Mouse (Mus musculus) cerebellum, adult 11-12 months (tissue): Measurements from ENCODE around the gene Adamts9.

Source experiments
- DNase-seq: peaks from one replicate; pipeline ENCODE4 v3.0.0; 2022

Adamts9 gene

DNA sequence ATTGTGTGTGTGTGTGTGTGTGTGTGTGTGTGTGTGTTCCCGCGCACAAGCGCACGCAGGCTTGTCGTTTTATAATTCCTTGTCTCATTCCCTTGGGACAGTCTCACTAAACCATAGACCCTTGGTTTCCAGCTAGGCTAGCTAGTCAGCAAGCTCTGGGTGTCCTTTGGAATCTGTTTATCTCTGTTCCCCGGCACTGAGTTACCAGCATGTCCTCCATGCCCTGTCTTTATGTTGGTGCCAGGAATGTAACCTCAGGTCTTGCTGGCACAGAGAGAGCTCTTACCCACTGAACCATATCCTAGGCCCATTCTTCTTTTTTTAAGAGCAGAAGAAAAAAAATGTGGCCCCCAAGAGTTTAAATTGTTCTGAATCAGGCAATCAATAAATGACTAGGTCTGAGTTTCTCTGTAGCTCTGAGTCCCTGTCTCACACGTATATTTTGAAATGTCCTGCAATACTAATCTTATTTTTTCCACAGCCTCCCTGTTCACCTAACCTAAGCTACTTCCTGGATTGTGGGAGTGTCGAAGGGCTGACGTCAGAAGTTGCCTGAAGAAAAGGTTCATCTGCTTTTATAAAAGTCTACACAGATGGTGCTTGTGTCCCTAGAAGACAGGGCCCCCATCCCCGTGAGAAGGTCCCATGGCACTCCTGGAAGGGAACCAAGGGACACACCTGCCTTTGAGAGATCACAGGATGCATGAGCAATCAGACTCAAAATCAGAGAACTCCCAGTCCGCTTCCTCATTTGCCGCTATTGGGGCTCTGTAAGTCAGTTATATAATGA lies 84.4 kb downstream of the Adamts9 start:
- DNase-seq = no peak

GRCm38 (mm10) chr6:92857761-92858160 lies 85.5 kb downstream of the Adamts9 start:
- no peak for DNase-seq

GRCm38 (mm10) chr6:92854873-92855272 lies 88.4 kb downstream of the Adamts9 start:
- DNase-seq = no peak

DNA sequence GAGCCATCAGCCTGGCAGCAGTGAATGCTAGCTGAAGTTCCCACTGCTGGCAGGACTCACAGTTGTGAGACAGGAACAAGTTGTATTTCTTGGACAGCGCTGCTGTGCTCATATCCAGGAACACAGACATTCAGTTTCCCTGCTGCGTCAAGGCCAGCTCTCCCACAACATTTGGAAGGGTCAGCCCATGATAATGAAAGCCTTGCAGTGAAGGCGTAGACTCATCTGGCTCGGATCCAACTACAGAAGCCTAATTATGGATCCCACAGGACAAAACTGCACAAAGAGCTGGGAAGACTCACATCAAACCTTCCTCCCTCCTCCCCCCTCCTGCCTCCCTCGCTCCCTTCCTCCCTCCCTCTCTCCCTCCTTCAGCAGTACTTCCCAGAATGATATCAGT lies 93.0 kb downstream of the Adamts9 start:
- peak; percentile 27 for DNase-seq

DNA sequence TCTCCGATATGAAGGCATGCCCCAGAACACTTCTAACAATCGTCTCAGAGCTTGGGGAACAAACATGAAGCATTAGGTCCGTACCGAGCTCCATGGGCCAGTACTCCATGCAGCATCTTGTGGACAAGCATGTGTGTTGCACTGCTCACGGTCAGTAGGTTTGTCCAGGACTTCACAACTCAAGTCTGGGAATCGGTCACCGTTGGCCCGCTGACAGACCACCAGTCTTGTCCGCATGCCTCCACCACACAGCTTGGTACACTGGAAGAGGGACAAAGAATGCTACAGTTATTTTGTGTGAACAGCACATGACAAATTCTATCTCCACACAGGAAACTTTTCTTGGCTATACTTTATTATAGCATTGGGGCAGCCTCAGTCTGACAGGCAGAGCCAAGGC lies 94.1 kb downstream of the Adamts9 start:
- no peak for DNase-seq

DNA sequence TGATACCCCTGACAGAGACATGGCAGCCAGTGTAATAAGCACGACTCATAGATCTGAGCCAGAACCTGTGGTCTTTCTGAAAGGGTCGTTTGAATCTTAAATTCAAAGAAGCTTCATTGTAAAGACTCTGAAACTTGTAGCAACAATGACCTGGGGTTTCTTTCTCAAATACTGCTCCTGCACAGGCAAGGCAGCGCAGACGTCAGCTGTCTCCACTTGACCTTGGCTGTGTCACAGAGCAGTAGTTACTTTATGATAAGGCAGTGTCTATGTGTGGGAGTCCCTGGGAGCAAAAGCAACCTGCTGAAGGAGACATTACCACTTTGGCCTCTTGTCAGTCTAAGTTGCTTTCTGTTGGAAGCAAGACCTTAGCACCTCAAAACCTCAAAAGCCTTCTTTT lies 96.7 kb downstream of the Adamts9 start:
- DNase-seq = no peak

DNA sequence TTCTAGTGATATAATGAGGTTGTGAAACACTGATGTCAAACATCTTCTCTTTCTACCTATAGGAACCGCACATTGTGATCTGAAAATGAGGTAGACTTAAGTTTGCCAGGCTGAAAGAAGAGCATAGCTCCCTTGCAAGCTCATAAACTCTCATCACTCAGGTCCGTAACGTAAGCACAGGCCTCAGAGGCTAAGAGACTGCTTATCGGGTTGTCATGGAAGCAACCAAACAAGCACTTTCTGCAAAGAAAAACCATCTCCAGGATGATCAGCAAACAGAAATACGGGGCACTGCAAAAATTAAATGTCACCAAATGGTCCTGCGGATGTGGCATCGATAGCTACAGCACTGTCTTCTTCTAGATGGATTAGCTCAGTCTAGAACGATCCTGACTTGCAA lies 97.4 kb downstream of the Adamts9 start:
- no peak for DNase-seq

DNA sequence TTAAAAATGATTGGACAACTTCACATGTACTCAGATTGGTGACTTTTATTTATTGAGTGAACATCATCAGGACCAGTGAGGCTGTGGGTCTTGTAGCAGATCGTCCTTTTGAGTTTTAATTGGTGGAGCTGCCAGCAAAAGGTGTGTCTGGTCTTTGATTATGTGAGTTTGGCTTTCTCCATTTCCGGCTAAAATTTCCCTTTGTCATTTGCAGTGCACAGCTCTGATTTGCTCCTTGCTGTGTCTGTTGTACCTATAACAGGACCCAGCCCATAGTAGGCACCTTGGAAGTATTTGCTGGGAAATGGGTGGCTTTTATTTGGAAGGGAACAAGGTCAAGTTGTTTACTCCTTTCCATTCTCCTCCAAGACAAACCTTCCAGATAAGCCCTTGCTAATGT lies 99.8 kb downstream of the Adamts9 start:
- no peak for DNase-seq

- no peak for DNase-seq
Measured at GRCm38 (mm10) chr6:92842000-92842399, 101.3 kb downstream of the Adamts9 start.

DNA sequence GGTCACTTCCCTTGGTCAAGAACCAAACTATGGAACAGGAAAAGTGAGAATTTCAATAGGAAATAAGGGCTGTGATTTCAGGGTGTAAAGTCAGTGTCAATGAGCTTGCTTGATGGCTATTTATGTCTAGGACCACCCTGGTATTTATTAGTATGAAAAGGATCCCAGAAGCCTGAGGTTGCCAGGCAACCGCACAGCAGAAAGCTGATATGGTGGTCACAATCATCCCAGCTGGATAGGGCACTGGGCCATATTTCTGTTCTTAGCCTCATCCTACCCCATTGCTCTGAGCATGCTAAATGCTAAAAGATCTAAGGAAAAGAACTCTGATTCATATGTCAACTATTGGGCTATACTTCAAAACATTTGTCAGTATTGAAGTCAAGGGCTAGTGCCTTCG lies 112.2 kb downstream of the Adamts9 start:
- no peak for DNase-seq

DNA sequence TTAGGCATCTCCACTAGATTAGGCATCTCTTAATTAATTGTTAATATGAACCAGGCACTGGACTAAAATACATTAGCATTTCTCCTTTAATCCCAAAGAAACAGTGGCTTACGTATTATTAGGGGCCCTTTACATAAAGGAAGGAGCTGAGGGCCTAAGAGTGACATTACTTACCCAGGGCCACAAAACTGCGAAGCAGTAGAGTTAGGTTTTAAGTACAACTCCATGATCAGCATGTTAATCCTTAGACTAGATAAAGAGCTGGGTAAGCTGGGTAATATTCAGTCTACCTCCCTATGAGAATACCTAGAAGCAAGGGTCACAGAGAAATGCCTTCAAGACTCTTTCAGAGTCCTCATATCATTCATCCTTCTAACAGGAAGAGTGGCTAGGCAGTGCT lies 114.1 kb downstream of the Adamts9 start:
- DNase-seq = no peak

DNA sequence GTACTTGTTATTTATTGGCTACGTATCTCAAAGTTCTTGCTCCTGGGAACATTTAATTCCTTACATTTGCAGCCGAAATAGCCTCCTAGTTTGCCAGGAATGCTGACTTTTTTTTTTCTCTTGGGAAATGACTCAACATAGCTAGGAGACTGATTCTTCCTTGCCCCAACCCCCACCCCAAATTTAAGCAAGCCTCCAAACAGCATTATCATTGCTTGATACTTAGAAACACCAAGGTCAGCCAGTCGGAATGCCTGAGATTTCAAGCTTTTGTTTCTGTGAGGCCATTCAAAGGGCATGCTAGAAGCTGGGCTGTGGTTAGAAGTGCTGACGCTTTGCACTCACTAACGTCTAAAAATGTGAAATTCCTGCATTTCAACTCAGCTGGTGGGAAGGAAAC lies 115.9 kb downstream of the Adamts9 start:
- no peak for DNase-seq

DNA sequence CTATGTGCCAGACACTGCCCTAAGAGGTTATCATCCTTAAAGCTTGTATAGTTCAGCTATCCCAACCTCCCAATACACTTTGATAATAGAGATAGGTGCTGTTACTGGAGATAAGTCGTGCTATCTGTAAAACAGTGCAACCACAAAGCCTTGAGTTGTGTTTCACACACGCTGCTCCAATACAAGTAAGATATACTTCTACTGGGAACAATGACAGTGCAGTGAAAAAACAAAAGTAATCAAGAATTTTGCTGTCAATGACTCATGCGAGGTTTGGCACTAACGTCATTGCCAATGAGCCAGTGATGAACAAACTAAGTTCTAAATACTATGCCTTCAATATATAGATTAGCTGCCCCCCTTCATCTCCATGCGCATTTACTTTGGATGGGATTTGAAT lies 116.7 kb downstream of the Adamts9 start:
- no peak for DNase-seq

- DNase-seq = no peak
Measured at GRCm38 (mm10) chr6:92823991-92824390, 119.3 kb downstream of the Adamts9 start.

- no peak for DNase-seq
Measured at GRCm38 (mm10) chr6:92822006-92822405, 121.3 kb downstream of the Adamts9 start.

DNA sequence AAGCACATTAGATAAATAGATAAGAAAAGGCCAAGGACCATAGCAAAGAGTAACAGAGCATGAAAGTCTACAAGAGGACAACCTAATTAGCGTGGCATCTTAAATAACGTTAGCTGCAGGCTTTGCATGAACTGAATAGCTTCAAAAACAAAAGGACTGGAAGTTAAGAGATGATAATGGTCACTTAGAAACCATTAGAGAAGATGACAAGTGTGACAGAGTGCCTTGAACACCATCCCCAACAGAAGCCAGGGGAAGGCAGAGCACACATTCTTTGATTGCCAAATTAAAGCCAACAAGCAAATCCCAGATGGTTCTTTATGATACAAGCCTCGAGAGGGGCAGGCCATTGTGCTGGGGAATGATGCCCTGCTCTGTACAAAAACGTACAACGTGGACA lies 121.7 kb downstream of the Adamts9 start:
- no peak for DNase-seq

DNA sequence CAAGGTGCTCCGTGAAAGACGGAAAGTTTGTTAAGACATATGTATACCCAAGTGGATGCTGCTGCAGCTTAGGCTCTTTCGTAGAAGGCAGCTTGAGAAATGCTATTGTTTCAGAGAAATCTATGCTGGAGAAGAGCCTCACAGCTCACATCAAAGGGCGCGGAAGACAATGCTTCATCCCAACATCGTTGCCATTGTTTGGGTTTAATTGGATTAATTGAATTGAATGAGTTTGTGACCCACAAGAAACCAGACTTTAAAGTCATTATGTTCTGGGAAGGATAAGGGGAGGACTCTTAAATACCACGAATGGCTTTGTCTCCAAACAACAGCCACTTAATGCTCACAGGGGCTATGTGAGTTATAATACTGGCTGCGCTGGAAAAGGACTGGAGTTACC lies 125.6 kb downstream of the Adamts9 start:
- DNase-seq = no peak

DNA sequence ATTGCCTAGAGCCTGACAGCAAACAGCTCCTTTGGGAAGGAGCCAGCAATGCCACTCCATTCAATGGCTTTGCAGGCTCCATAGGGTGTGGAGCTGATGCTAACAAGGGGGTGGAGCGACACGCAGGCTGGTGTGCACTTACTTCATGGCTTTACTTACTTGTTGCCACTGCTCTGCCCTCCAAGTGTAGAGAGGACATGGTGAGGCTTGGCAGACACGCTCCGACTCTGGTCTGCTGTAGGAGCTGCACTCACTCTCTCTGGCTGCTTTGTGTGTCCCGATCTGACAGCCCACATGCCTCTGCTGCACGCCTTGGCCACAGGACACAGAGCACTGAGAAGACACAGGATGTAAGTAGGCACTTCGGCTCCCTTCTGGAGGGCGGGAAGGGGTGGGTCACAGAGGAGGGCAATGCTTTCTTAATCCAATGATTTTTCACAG lies 127.0 kb downstream of the Adamts9 start, which contains the start of gene A730049H05Rik:
Gene A730049H05Rik, plus strand, starts transcription at position 168 of the 441 bp plus-strand sequence.
- DNase-seq = no peak

DNA sequence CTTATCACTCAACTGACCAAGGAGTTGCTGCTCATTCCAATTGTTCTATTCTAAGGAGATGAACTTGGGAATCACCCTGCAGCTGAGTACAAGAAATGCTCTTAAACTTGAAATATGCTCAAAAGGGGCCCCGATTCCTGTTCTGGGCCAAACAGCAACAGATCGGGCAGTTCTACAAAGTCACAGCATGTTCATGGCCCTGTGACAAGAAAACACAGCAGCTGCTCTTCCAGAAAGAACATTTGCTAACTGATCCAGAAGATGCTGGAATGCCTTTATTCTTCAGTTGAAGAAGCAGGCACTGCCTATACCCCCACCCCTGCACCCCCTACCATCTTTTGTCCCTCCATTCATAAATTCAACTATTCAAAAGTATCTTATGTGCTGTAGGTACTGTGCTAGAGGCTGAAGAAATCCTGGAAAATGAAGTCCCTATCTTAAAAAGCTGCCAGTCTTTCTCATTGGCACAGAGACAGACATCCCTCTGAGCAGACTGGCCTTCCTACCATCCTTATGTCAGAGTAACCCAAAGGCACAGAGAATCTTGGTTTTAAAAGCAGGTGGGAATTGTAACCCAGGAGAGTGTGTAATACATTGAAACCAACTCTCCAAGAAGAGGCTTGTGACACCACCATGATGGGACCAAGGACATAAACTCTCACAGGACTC lies 130.5 kb downstream of the Adamts9 start:
- DNase-seq = peak; percentile 41

GRCm38 (mm10) chr6:92811566-92811965 lies 131.7 kb downstream of the Adamts9 start:
- DNase-seq = no peak

- DNase-seq = no peak
Measured at GRCm38 (mm10) chr6:92810628-92811027, 132.7 kb downstream of the Adamts9 start.

GRCm38 (mm10) chr6:92809818-92810217 lies 133.5 kb downstream of the Adamts9 start:
- DNase-seq = no peak

DNA sequence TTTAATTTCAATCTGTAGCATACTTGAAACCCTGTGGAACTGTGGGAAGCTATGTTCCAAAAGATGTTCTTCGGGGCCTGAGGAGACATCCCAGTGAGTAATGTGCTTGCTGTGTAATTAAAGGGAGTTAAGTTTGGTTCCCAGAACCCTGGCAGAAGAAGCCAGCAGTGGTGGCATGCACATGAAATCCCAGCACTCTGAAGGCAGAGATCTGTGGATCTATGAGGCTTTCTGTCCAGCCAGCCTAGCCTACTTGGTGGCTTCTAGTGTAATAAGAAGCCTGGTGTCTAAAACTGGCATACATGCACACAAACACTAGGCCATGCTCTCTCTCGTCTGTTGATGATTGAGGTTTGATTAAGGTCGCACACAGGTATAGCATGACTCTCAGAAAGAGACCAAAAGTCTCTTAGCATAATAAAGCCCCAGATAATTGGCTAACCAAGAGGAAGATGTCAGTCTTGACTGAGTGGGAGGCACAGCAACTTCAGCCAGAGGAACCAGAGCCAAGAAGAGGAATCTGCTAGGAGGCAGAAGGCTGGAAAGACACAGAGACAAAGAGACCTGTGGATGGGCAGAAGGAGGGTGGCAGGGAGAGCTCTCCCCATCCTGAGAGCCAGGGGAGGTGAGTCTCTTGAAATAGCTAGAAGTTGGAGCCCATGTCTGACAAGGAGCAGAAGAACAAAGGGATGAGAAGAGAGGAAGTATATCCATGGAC lies 138.9 kb downstream of the Adamts9 start:
- DNase-seq = no peak

DNA sequence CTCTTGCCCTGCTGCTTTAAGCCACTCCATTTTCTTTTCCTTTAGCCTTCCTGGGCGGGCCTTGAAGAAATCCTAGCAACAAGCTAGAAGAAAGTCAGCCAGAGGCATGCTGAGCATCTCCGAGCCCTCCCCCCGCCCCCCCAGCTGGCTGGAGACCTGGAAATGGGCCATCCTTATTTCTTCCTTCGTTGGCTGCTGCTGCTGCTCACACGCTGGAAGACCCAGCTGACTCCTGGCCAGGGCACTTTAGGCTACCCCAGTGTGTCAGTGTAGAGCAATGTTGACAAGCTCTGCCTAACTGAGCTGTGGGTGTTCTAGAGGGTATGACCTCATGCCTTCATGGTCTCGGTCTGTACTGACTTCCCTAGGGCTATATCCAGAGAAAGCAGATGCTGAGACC lies 140.1 kb downstream of the Adamts9 start:
- peak; percentile 7 for DNase-seq
